8 mouse cellular contexts compared by ENCODE assay signal in the genomic region with DNA sequence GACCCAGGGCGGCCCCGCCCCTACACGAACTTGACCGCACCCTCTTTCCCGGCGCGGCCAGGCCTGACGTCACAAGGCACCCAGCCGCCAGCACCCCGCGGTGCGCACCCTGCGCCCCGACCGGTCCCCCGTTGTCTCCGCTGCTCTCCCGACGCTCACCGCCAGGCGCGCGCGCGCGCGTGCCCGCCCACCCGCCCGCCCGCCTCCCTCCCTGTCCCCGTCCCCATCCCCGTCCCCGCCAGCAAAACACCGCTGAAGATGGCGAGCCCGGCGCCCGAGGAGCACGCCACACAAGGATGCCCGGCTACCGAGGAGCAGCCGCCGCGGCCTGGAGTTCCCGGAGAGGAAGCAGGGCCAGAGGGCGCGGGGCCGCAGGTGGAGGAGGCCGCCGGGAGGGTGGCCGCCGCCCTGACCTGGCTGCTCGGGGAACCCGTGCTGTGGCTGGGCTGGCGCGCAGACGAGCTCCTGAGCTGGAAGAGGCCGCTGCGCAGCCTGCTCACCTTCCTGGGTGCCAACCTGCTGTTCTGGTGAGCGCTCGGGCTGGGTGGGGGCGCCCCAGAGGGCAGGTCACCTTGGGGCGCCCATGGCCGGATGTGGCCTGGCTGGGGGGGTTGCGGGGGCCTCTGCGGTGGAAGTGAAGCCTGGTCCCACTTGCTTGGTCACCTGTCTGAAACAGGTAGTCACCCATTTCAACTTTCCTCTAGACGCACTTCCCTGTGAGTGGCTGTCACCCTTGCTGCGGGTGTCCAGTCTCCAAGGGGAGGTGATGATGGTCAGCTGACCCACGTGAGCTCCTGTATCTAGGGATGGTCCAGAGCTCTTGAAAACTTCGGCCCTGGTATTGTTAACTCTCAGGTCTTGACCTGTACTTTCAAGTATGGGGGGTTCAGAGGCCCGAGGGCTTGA. TPM values are rescaled to one million over a fixed set of nuclear protein-coding genes. Genes with fewer than 3 reads are reported as not detected.
A peak's percentile ranks its signal among the peaks of the same experiment; 100 is the strongest.
DNase-seq lines count a peak whose midpoint lies in the region; ATAC-seq and TF ChIP-seq lines count a peak whose summit lies in the region.

A gene (plus strand): TSS at position 95 of the 906 bp plus-strand sequence.

- peak within 1 kb of the TSS; percentile 95 for H3K4me3 ChIP-seq in cortical plate, adult 2 months (ENCODE audit: insufficient read depth, low read length)

- H3K4me1 ChIP-seq in cortical plate, adult 2 months (ENCODE audit: control insufficient read depth, insufficient read depth, low read length): 0 out of 2 replicates have a peak, but pooled peaks cover 1% of the 10 kb centered on the region

- peak; percentile 35; the same call in 1 of the 2 replicates for TF ChIP-seq POLR2A in cortical plate, adult 2 months (IDR thresholded peaks at IDR 0.05; ENCODE audit: extremely low read depth, insufficient read depth, low read length)

- no peak for TF ChIP-seq CTCF in cortical plate, adult 2 months (IDR thresholded peaks at IDR 0.05; ENCODE audit: extremely low read depth, insufficient read depth, low read length)

- peak; percentile 80 for DNase-seq in gastrocnemius, postnatal 25 days
- peak; percentile 66 to 78 for DNase-seq in left cerebral cortex, postnatal 25 days (ENCODE audit: low spot score in 2 of 2)
- peak; percentile 78 to 80 for DNase-seq in right cerebral cortex, postnatal 10 days (ENCODE audit: low spot score in 2 of 2)
- DNase-seq in urinary bladder, postnatal 14 days (ENCODE audit: low spot score): peak; percentile 81

- peak within 1 kb of the TSS; percentile 76 for H3K27ac ChIP-seq in cortical plate, adult 2 months (ENCODE audit: insufficient read depth, low read length)

- ATAC-seq in activated CD4-positive, CD25-positive, alpha-beta regulatory T cell, adult 4 months: peak; percentile 89
- ATAC-seq in inflammation-experienced regulatory T-cells, adult 6 months: peak; percentile 81
- ATAC-seq in megakaryocyte-erythroid progenitor cell, adult 5-6 weeks (replicated peaks; ENCODE audit: low FRiP score, low TSS enrichment, poor library complexity, severe bottlenecking): peak; percentile 99

- intact Hi-C loops in left cerebral cortex, postnatal 25 days (cut with DNase I): loop anchor here (1.0 kb wide), 1 partner anchor 17 kb away; no protein-coding TSS in a partner anchor

RNA-seq across cellular contexts. Expression of the gene that starts here (rescaled TPM):
- 10 to 100 TPM; 58.2 to 69.6 TPM for polyA plus RNA-seq in activated CD4-positive, CD25-positive, alpha-beta regulatory T cell, adult 4 months (2017; shearing (Covaris generic))
- 24.3 TPM in 2 replicates for polyA plus RNA-seq in cortical plate, adult 2 months (2012; rRNA removed)
- 100 to 1,000 TPM in 1 of 2 experiments, 10 to 100 TPM in 1; 77.9 to 145 TPM for total RNA-seq in gastrocnemius, postnatal 25 days (2021)
- polyA plus RNA-seq in inflammation-experienced regulatory T-cells, adult 6 months (2017; shearing (Covaris generic)): 10 to 100 TPM; 53.0 to 73.2 (median 58.3) TPM
- 10 to 100 TPM; 34.1 to 34.3 TPM for total RNA-seq in left cerebral cortex, postnatal 25 days (2021)
- total RNA-seq in megakaryocyte-erythroid progenitor cell, adult 5-6 weeks (2014; fragmentation: Nextera tagmentation): 9.7 and 12.3 TPM in 2 replicates
- total RNA-seq in megakaryocyte-erythroid progenitor cell, adult 5-6 weeks (2017): 20.6 and 58.2 TPM in 2 replicates

Comparison
In these comparisons a context has a peak if more than half of its experiments do, and no peak if none do; other contexts are left out.
1. Peak in every context shown above with its lines: DNase-seq, ATAC-seq, H3K4me3 ChIP-seq and H3K27ac ChIP-seq.